Mouse (Mus musculus) heart, adult 2 months (tissue): ENCODE measurements around the gene 4930556J24Rik. TPM values are rescaled to one million over a fixed set of nuclear protein-coding genes. Genes with fewer than 3 reads are reported as not detected.

Source experiments
- DNase-seq, 2 experiments: peaks; one replicate each; pipeline ENCODE4 v3.0.0; 2021
- H3K27ac ChIP-seq: fragments of 200-600 bp; 2 replicates; pipeline ENCODE4 v1.8.1; 2022
- H3K27me3 ChIP-seq: fragments of 200-500 bp; 2 replicates; pipeline ENCODE4 v1.6.1; 2012; ENCODE audit warnings: mild to moderate bottlenecking, low read length, inconsistent platforms, mixed read lengths; ENCODE audit not compliant: control insufficient read depth, insufficient read depth
- H3K36me3 ChIP-seq: fragments of 200-500 bp; 2 replicates; pipeline ENCODE4 v1.6.1; 2012; ENCODE audit warnings: low read length, inconsistent platforms; ENCODE audit not compliant: control insufficient read depth, insufficient read depth
- H3K4me1 ChIP-seq: fragments of 200-500 bp; 2 replicates; pipeline ENCODE4 v1.6.1; 2011; ENCODE audit warnings: low read length; ENCODE audit not compliant: control insufficient read depth, insufficient read depth
- H3K4me3 ChIP-seq: fragments of 200-600 bp; 2 replicates; pipeline ENCODE4 v1.8.1; 2022
- H3K79me2 ChIP-seq: fragments of 200-500 bp; replicated peaks from 2 replicates; pipeline ENCODE4 v1.6.1; 2012; ENCODE audit warnings: mild to moderate bottlenecking, inconsistent platforms, low read length, moderate library complexity, mixed read lengths; ENCODE audit not compliant: control insufficient read depth, insufficient read depth
- H3K9ac ChIP-seq: fragments of 200-500 bp; 2 replicates; pipeline ENCODE4 v1.6.1; 2012; ENCODE audit warnings: low read depth, mild to moderate bottlenecking, control low read depth, inconsistent platforms, low read length, mixed read lengths
- CTCF ChIP-seq: fragments of 200-600 bp; IDR thresholded peaks from 2 replicates; pipeline ENCODE4 v1.8.1; 2022; ENCODE audit warnings: antibody characterized with exemption, mild to moderate bottlenecking, moderate library complexity
- EP300 ChIP-seq: fragments of 200-500 bp; IDR thresholded peaks from 2 replicates; pipeline ENCODE4 v1.6.1; 2011; ENCODE audit warnings: low read depth, low read length, control low read depth; ENCODE audit not compliant: insufficient read depth
- POLR2A ChIP-seq: fragments of 200-500 bp; IDR thresholded peaks from 2 replicates; pipeline ENCODE4 v1.6.1; 2011; ENCODE audit warnings: mild to moderate bottlenecking, low read depth, low read length, control low read depth; ENCODE audit not compliant: insufficient read depth
- WGBS: fragments of 180-500 bp; shearing (Covaris S2); methylation state at CpG from one replicate; pipeline ENCODE4 v1.1.7; 2018; 5-methylcytosine and 5-hydroxymethylcytosine counted together
- intact Hi-C: fragments of 180-260 bp; cut with DNase I; formaldehyde crosslinking; loops from one replicate; pipeline ENCODE4 v1.15.1; 2025
- polyA plus RNA-seq: library from polyadenylated mRNA; depleted of rRNA; stranded (reverse); fragments of >200 nt; gene quantifications from 2 replicates; pipeline ENCODE4 v1.2.3, GENCODE M21; 2012; rRNA removed
- total RNA-seq, 2 experiments: library from RNA; stranded (reverse); gene quantifications; 2 replicates each; pipeline ENCODE4 v1.2.3; 2021

4930556J24Rik gene
- total and polyA plus RNA-seq, 3 experiments = not detected

GRCm38 (mm10) chr11:3895458-3895857 lies 81.1 kb downstream of the 4930556J24Rik start:
- Histone ChIP-seq H3K79me2 (no peaks in the 10 kb centered on the region), H3K27ac (peak overlapping the region; percentile 78), H3K4me3 (peak overlapping the region; percentile 67), H3K4me1 (peaks cover 2% of the 10 kb centered on the region), H3K36me3 (no peaks in the 10 kb centered on the region), H3K27me3 (no peaks in the 10 kb centered on the region), H3K9ac (peak overlapping the region; percentile 61)
- intact Hi-C loops = loop anchor here (2.0 kb wide), 1 partner anchor 17 kb away; no protein-coding TSS in a partner anchor
- DNase-seq = no peak
- TF ChIP-seq CTCF (no peak), EP300 (no peak)
- 2% methylated on average over 10 of the region's 10 CpGs for WGBS

DNA sequence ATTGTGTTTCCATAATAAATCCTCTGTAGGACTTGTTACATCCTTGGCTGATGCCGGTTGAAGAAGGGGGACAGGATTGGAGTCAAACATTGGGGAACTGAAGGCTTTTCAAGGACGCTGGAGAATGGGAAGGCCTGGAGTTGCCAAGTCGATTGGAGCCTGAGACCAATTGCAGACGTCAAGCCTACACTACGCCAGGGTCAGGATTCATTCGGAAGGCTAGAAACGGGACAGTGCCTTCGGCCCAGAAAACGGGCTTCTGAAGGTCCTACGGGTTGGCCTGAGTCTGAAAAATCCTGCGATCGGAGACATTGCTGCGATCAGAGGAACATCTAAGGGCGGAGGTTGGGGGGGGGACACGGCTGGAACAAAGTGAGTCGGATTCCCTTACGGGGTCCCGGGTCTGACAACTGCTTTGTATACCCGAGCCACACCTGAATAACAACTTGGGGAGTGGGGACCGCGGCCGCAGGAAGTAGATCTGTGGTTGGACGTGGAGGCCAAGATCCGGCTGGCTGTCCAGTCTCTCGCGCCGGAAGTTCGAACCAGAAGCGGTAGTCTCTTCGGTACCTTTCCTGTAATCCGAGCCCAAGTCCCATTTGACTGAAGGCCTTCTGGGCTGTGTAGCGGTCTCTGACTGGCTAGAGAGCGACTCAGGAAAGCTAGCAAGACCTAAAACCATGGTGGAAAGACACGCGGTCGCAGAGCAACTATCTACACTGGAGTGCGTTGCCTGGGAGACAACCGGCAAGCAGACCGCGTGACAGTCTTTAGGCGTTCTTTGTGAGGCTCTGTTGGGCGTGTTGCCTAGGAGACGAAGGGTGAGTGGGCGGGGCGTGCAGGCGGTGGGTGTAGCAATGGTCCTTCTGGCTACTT lies 81.9 kb downstream of the 4930556J24Rik start, which contains the start of the genes 4921536K21Rik and Dusp18:
4921536K21Rik (minus strand) TSS at position 693 of the 876 bp plus-strand sequence.
Dusp18 (plus strand) TSS at position 835 of the 876 bp plus-strand sequence.
- DNase-seq = peak; percentile 92 to 93
- H3K4me3 ChIP-seq = peak within 1 kb of the TSS; percentile 67
- peaks cover 2% of the 10 kb centered on the region for H3K4me1 ChIP-seq
- H3K79me2 ChIP-seq = no peaks in the 10 kb centered on the region
- no peaks in the 10 kb centered on the region for H3K27me3 ChIP-seq
- intact Hi-C loops = loop anchor here (2.0 kb wide), 1 partner anchor 18 kb away; no protein-coding TSS in a partner anchor
- WGBS = 6% methylated on average over 46 of the region's 46 CpGs
- H3K36me3 ChIP-seq = no peaks in the 10 kb centered on the region
- peak within 1 kb of the TSS; percentile 61 for H3K9ac ChIP-seq
- TF ChIP-seq POLR2A (0 out of 2 replicates have a peak, but pooled peaks have one; percentile 13), EP300 (0 out of 2 replicates have a peak, but pooled peaks have one; percentile 69), CTCF (no peak)
- H3K27ac ChIP-seq = peak within 1 kb of the TSS; percentile 78

DNA sequence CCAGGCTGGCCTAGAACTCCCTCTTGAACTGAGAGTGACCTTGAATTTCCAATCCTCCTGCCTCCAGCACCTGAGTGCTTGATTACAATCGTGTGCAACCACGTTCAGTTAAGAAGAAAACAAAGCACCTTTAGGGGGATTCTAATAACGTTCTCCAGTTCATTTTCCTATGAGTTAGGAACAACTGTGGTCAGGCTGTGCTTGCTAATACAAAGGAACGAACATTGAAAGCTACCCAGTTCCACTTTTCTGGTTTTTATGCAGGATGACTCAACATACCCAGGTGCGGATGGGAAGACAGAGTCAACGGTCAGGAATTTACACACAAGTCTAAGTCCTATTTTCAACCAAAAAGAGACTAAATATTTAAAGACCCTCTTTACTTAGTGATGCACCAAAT lies 82.6 kb downstream of the 4930556J24Rik start:
- H3K4me3 ChIP-seq = no peak overlapping the region

More for the DNA sequence above, 82.6 kb downstream of the 4930556J24Rik start:
- Histone ChIP-seq H3K4me1 (peaks cover 2% of the 10 kb centered on the region), H3K27me3 (no peaks in the 10 kb centered on the region), H3K9ac (no peak overlapping the region), H3K27ac (no peak overlapping the region), H3K79me2 (no peaks in the 10 kb centered on the region), H3K36me3 (no peaks in the 10 kb centered on the region)
- intact Hi-C loops = loop anchor here (2.0 kb wide), 1 partner anchor 19 kb away; no protein-coding TSS in a partner anchor
- DNase-seq = no peak
- WGBS = 84% methylated on average over 6 of the region's 6 CpGs
- TF ChIP-seq CTCF = no peak
- TF ChIP-seq EP300 = no peak
- no peak for TF ChIP-seq POLR2A

Other genes starting within 250 kb of the 4930556J24Rik start
- gene Osbp2, start 112.9 kb downstream of the 4930556J24Rik start, total RNA-seq = 10 to 100 TPM; 12.9 to 16.2 TPM
- gene Osbp2, start 112.9 kb downstream of the 4930556J24Rik start, polyA plus RNA-seq = 10.9 and 14.2 TPM in 2 replicates
- gene 4921536K21Rik, start 81.7 kb downstream of the 4930556J24Rik start, total RNA-seq = under 1 TPM; 0.57 to 0.81 TPM
- gene 4921536K21Rik, start 81.7 kb downstream of the 4930556J24Rik start, polyA plus RNA-seq = 0.57 and 0.76 TPM in 2 replicates
- gene Dusp18, start 81.5 kb downstream of the 4930556J24Rik start, total RNA-seq = 10 to 100 TPM; 32.6 to 47.8 TPM
- gene Dusp18, start 81.5 kb downstream of the 4930556J24Rik start, polyA plus RNA-seq = 29.1 and 52.6 TPM in 2 replicates
- gene Slc35e4, start 62.1 kb downstream of the 4930556J24Rik start, total RNA-seq = 1 to 10 TPM; 3.9 to 6.9 TPM
- gene Slc35e4, start 62.1 kb downstream of the 4930556J24Rik start, polyA plus RNA-seq = 4.5 and 6.3 TPM in 2 replicates
- gene Tcn2, start 44.6 kb downstream of the 4930556J24Rik start, total RNA-seq = 10 to 100 TPM; 41.3 to 42.9 TPM
- gene Tcn2, start 44.6 kb downstream of the 4930556J24Rik start, polyA plus RNA-seq = 69.4 and 90.6 TPM in 2 replicates
- gene Pes1, start 12.8 kb downstream of the 4930556J24Rik start, total RNA-seq = 10 to 100 TPM; 26.6 to 27.3 TPM
- gene Pes1, start 12.8 kb downstream of the 4930556J24Rik start, polyA plus RNA-seq = 19.4 and 26.5 TPM in 2 replicates
- under 1 TPM; 0.18 to 0.21 TPM for gene Gal3st1, start 6.9 kb upstream of the 4930556J24Rik start, total RNA-seq
- 0.47 and 1.1 TPM in 2 replicates for gene Gal3st1, start 6.9 kb upstream of the 4930556J24Rik start, polyA plus RNA-seq
- gene Sec14l4, start 54.7 kb upstream of the 4930556J24Rik start, total RNA-seq = under 1 TPM; 0.14 to 0.47 TPM
- gene Sec14l4, start 54.7 kb upstream of the 4930556J24Rik start, polyA plus RNA-seq = 0.32 and 0.57 TPM in 2 replicates
- gene Sec14l3, start 88.1 kb upstream of the 4930556J24Rik start, total RNA-seq = not detected
- 15.0 TPM in 1 of 2 replicates, not detected in the other for gene Sec14l3, start 88.1 kb upstream of the 4930556J24Rik start, polyA plus RNA-seq
- 100 to 1,000 TPM; 129 to 141 TPM for gene Mtfp1, start 118.7 kb upstream of the 4930556J24Rik start, total RNA-seq
- 158 and 167 TPM in 2 replicates for gene Mtfp1, start 118.7 kb upstream of the 4930556J24Rik start, polyA plus RNA-seq
- under 1 TPM; 0.52 to 0.89 TPM for gene Sec14l2, start 146.6 kb upstream of the 4930556J24Rik start, total RNA-seq
- 0.35 and 0.53 TPM in 2 replicates for gene Sec14l2, start 146.6 kb upstream of the 4930556J24Rik start, polyA plus RNA-seq
- gene Rnf215, start 158.4 kb upstream of the 4930556J24Rik start, total RNA-seq = 10 to 100 TPM; 12.9 to 13.4 TPM
- 16.1 and 17.7 TPM in 2 replicates for gene Rnf215, start 158.4 kb upstream of the 4930556J24Rik start, polyA plus RNA-seq
- gene Ccdc157, start 183.5 kb upstream of the 4930556J24Rik start, total RNA-seq = 1 to 10 TPM; 4.5 to 4.6 TPM
- gene Ccdc157, start 183.5 kb upstream of the 4930556J24Rik start, polyA plus RNA-seq = 6.7 and 9.9 TPM in 2 replicates
- 10 to 100 TPM; 37.2 to 38.7 TPM for gene Sf3a1, start 183.6 kb upstream of the 4930556J24Rik start, total RNA-seq
- gene Sf3a1, start 183.6 kb upstream of the 4930556J24Rik start, polyA plus RNA-seq = 17.9 and 23.4 TPM in 2 replicates
- gene Tbc1d10a, start 210.0 kb upstream of the 4930556J24Rik start, total RNA-seq = 10 to 100 TPM; 10.1 to 10.7 TPM
- 17.3 and 22.3 TPM in 2 replicates for gene Tbc1d10a, start 210.0 kb upstream of the 4930556J24Rik start, polyA plus RNA-seq
- 1 to 10 TPM; 4.0 to 5.9 TPM for gene Castor1, start 241.4 kb upstream of the 4930556J24Rik start, total RNA-seq
- gene Castor1, start 241.4 kb upstream of the 4930556J24Rik start, polyA plus RNA-seq = 10.7 and 13.5 TPM in 2 replicates